Comparison of ENCODE assay signal across 25 mouse cellular contexts in the genomic region with DNA sequence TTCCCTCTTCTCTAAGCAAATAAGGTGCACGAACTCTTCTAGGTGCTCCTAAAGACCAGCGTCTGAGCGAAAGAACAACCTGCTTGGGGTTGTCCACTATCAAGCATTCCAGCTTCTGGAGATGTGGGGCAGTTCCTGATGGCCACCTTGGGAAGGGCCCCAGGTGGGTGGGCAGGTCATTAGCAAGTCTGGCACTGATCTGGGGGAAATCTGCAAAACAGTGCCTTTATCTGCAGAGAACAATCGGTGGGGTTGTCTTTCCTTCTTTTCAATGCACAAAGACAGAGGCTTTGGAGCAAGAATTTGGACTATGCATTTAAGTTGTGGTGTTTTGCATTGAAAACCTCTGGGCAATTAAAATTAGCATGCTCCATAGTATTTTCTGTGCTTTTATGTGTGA. TPM values are rescaled to one million over a fixed set of nuclear protein-coding genes. Genes with fewer than 3 reads are reported as not detected.
DNase-seq lines count a peak whose midpoint lies in the region; ATAC-seq and TF ChIP-seq lines count a peak whose summit lies in the region.
"Had no signal": no experiment of that assay in that cellular context is flagged by ENCODE, and none has a peak within 500 bp of the region (broad histone marks: within the 10 kb centered on the region; RNA-seq: fewer than 3 reads in every experiment).

No protein-coding gene starts in this region.

- H3K27ac ChIP-seq in forebrain, embryonic 12.5 days: no peak overlapping the region
- H3K27ac ChIP-seq in forebrain, postnatal 0 days (ENCODE audit: low read depth, low read length): no peak overlapping the region
- H3K27ac ChIP-seq in midbrain, embryonic 12.5 days (replicated peaks): 0 out of 2 replicates have a peak overlapping the region, but pooled peaks have one; percentile 6
- no peak overlapping the region for H3K27ac ChIP-seq in midbrain, embryonic 14.5 days (replicated peaks; ENCODE audit: low read depth, low read length)
- no peak overlapping the region for H3K27ac ChIP-seq in forebrain, embryonic 14.5 days (ENCODE audit: low read depth, low read length)
- H3K27ac ChIP-seq: limb, embryonic 15.5 days; liver, embryonic 15.5 days; macrophage had no signal

- H3K4me3 ChIP-seq in forebrain, embryonic 12.5 days (replicated peaks): no peak overlapping the region
- H3K4me3 ChIP-seq in forebrain, postnatal 0 days (ENCODE audit: low read depth, low read length): no peak overlapping the region
- H3K4me3 ChIP-seq in midbrain, embryonic 12.5 days: no peak overlapping the region
- H3K4me3 ChIP-seq in midbrain, embryonic 14.5 days (replicated peaks; ENCODE audit: low read depth, low read length): no peak overlapping the region
- H3K4me3 ChIP-seq in forebrain, embryonic 14.5 days (ENCODE audit: low read depth, low read length): no peak overlapping the region
- H3K4me3 ChIP-seq: liver, embryonic 15.5 days had no signal

- no peak overlapping the region for H3K9ac ChIP-seq in forebrain, embryonic 12.5 days
- no peak overlapping the region for H3K9ac ChIP-seq in forebrain, postnatal 0 days
- no peak overlapping the region for H3K9ac ChIP-seq in midbrain, embryonic 12.5 days (replicated peaks)
- no peak overlapping the region for H3K9ac ChIP-seq in midbrain, embryonic 14.5 days (replicated peaks; ENCODE audit: low read length)
- no peak overlapping the region for H3K9ac ChIP-seq in forebrain, embryonic 14.5 days (ENCODE audit: low read length)
- H3K9ac ChIP-seq: hindbrain, embryonic 12.5 days; limb, embryonic 15.5 days; liver, embryonic 15.5 days had no signal

- H3K4me2 ChIP-seq in forebrain, embryonic 12.5 days: peak overlapping the region; percentile 52
- no peak overlapping the region for H3K4me2 ChIP-seq in forebrain, postnatal 0 days (ENCODE audit: low read depth)
- H3K4me2 ChIP-seq in midbrain, embryonic 12.5 days (replicated peaks): 0 out of 2 replicates have a peak overlapping the region, but pooled peaks have one; percentile 50
- no peak overlapping the region for H3K4me2 ChIP-seq in midbrain, embryonic 14.5 days (ENCODE audit: low read length)
- peak overlapping the region; percentile 49; the same call in 1 of the 2 replicates for H3K4me2 ChIP-seq in forebrain, embryonic 14.5 days (ENCODE audit: low read length)
- H3K4me2 ChIP-seq: liver, embryonic 15.5 days had no signal

- H3K9me3 ChIP-seq in forebrain, embryonic 12.5 days: no peaks in the 10 kb centered on the region
- no peaks in the 10 kb centered on the region for H3K9me3 ChIP-seq in forebrain, postnatal 0 days (ENCODE audit: low read length)
- no peaks in the 10 kb centered on the region for H3K9me3 ChIP-seq in midbrain, embryonic 12.5 days
- no peaks in the 10 kb centered on the region for H3K9me3 ChIP-seq in midbrain, embryonic 14.5 days (ENCODE audit: control insufficient read depth, low read length)
- no peaks in the 10 kb centered on the region for H3K9me3 ChIP-seq in forebrain, embryonic 14.5 days (replicated peaks; ENCODE audit: control insufficient read depth, low read length)
- H3K9me3 ChIP-seq: heart, embryonic 10.5 days; hindbrain, embryonic 12.5 days; limb, embryonic 15.5 days; liver, embryonic 15.5 days had no signal

- no peaks in the 10 kb centered on the region for H3K36me3 ChIP-seq in forebrain, embryonic 12.5 days (replicated peaks)
- H3K36me3 ChIP-seq in forebrain, postnatal 0 days (ENCODE audit: insufficient read depth): no peaks in the 10 kb centered on the region
- no peaks in the 10 kb centered on the region for H3K36me3 ChIP-seq in midbrain, embryonic 12.5 days
- no peaks in the 10 kb centered on the region for H3K36me3 ChIP-seq in midbrain, embryonic 14.5 days (ENCODE audit: control insufficient read depth, insufficient read depth, low read length)
- H3K36me3 ChIP-seq in forebrain, embryonic 14.5 days (ENCODE audit: control insufficient read depth, insufficient read depth, low read length): no peaks in the 10 kb centered on the region
- H3K36me3 ChIP-seq: heart, embryonic 10.5 days; hindbrain, embryonic 12.5 days; limb, embryonic 15.5 days; liver, embryonic 15.5 days had no signal

- ATAC-seq in forebrain, embryonic 12.5 days (ENCODE audit: low FRiP score): no peak
- no peak for ATAC-seq in forebrain, postnatal 0 days
- ATAC-seq in midbrain, embryonic 12.5 days (ENCODE audit: low FRiP score, low read depth): no peak
- ATAC-seq in midbrain, embryonic 14.5 days (ENCODE audit: low FRiP score, low TSS enrichment): no peak
- no peak for ATAC-seq in forebrain, embryonic 14.5 days
- ATAC-seq: intestine, postnatal 0 days had no signal

- DNase-seq in forebrain, postnatal 0 days: no peak
- DNase-seq in midbrain, embryonic 14.5 days: no peak
- DNase-seq in forebrain, embryonic 14.5 days (ENCODE audit: low spot score): no peak
- DNase-seq in kidney, adult 18-20 months: no peak
- DNase-seq in gastrocnemius, postnatal 10 days: no peak
- DNase-seq: adrenal gland, postnatal 14 days; cerebellum, adult 11 months; cerebellum, postnatal 14 days; embryo, embryonic 11 days; right cerebral cortex, postnatal 14 days; spleen, adult 18-20 months; thymus, postnatal 25 days had no signal

- peaks cover 10% of the 10 kb centered on the region for H3K27me3 ChIP-seq in forebrain, embryonic 12.5 days
- no peaks in the 10 kb centered on the region; the same call in none of the 2 replicates for H3K27me3 ChIP-seq in forebrain, postnatal 0 days (ENCODE audit: insufficient read depth, low read length)
- 0 out of 2 replicates have a peak, but pooled peaks cover 6% of the 10 kb centered on the region for H3K27me3 ChIP-seq in midbrain, embryonic 12.5 days
- H3K27me3 ChIP-seq in midbrain, embryonic 14.5 days (ENCODE audit: control insufficient read depth, insufficient read depth, low read length): no peaks in the 10 kb centered on the region
- no peaks in the 10 kb centered on the region for H3K27me3 ChIP-seq in forebrain, embryonic 14.5 days (replicated peaks; ENCODE audit: control insufficient read depth, insufficient read depth, low read length)
- H3K27me3 ChIP-seq: CH12.LX had no signal

- TF ChIP-seq CTCF in forebrain, postnatal 0 days (IDR thresholded peaks at IDR 0.05; ENCODE audit: low read depth): no peak

- no peaks in the 10 kb centered on the region; the same call in 1 of the 2 replicates for H3K4me1 ChIP-seq in forebrain, embryonic 12.5 days
- H3K4me1 ChIP-seq in forebrain, postnatal 0 days (ENCODE audit: insufficient read depth): no peaks in the 10 kb centered on the region
- no peaks in the 10 kb centered on the region for H3K4me1 ChIP-seq in midbrain, embryonic 12.5 days
- H3K4me1 ChIP-seq in midbrain, embryonic 14.5 days (ENCODE audit: control insufficient read depth, insufficient read depth, low read length): no peaks in the 10 kb centered on the region
- no peaks in the 10 kb centered on the region for H3K4me1 ChIP-seq in forebrain, embryonic 14.5 days (ENCODE audit: control insufficient read depth, insufficient read depth, low read length)
- H3K4me1 ChIP-seq: heart, embryonic 10.5 days; hindbrain, embryonic 12.5 days; liver, embryonic 15.5 days had no signal

- 17% methylated on average over 4 of the region's 4 CpGs for WGBS in forebrain, embryonic 12.5 days
- 46% methylated on average over 4 of the region's 4 CpGs for WGBS in forebrain, postnatal 0 days
- 18% methylated on average over 4 of the region's 4 CpGs for WGBS in midbrain, embryonic 12.5 days
- 38% methylated on average over 4 of the region's 4 CpGs for WGBS in midbrain, embryonic 14.5 days
- 34% methylated on average over 4 of the region's 4 CpGs for WGBS in forebrain, embryonic 14.5 days

RNA-seq across cellular contexts. Expression of gene Zic3, which starts 17.2 kb away (rescaled TPM):
- polyA plus RNA-seq in forebrain, embryonic 12.5 days (2016; fragmentation: Nextera tagmentation; extraction: Ambion mirVana): 27.5 and 33.0 TPM in 2 replicates
- total RNA-seq in forebrain, postnatal 0 days (2014; rRNA removed): 10.1 and 16.6 TPM in 2 replicates
- 10.2 and 13.3 TPM in 2 replicates for polyA plus RNA-seq in forebrain, postnatal 0 days (2015; fragmentation: Nextera tagmentation; extraction: Ambion mirVana)
- polyA plus RNA-seq in midbrain, embryonic 12.5 days (2016; fragmentation: Nextera tagmentation; extraction: Ambion mirVana): 38.8 and 49.3 TPM in 2 replicates
- polyA plus RNA-seq in midbrain, embryonic 14.5 days (2014; fragmentation: Nextera tagmentation; extraction: Ambion mirVana): 19.9 and 26.9 TPM in 2 replicates
- 19.4 and 19.8 TPM in 2 replicates for polyA plus RNA-seq in forebrain, embryonic 14.5 days (2014; fragmentation: Nextera tagmentation; extraction: Ambion mirVana)
- total RNA-seq in gastrocnemius, postnatal 10 days (2021): not detected
- total RNA-seq: adrenal gland, postnatal 14 days; CH12.LX had no signal
- polyA plus RNA-seq: gonadal fat pad, adult 2 months; heart, postnatal 0 days; intestine, postnatal 0 days; kidney, embryonic 16.5 days; liver, embryonic 15.5 days; lung, embryonic 16.5 days; macrophage had no signal

Comparison
In these comparisons a context has a peak if more than half of its experiments do, and no peak if none do; other contexts are left out.
1. H3K4me2 ChIP-seq: peak in forebrain, embryonic 12.5 days (single experiment), midbrain, embryonic 12.5 days (single experiment) and forebrain, embryonic 14.5 days (single experiment); none in forebrain, postnatal 0 days (single experiment) and midbrain, embryonic 14.5 days (single experiment).